Mouse (Mus musculus): ENCODE results near the gene Pde6h.

Pde6h gene

DNA sequence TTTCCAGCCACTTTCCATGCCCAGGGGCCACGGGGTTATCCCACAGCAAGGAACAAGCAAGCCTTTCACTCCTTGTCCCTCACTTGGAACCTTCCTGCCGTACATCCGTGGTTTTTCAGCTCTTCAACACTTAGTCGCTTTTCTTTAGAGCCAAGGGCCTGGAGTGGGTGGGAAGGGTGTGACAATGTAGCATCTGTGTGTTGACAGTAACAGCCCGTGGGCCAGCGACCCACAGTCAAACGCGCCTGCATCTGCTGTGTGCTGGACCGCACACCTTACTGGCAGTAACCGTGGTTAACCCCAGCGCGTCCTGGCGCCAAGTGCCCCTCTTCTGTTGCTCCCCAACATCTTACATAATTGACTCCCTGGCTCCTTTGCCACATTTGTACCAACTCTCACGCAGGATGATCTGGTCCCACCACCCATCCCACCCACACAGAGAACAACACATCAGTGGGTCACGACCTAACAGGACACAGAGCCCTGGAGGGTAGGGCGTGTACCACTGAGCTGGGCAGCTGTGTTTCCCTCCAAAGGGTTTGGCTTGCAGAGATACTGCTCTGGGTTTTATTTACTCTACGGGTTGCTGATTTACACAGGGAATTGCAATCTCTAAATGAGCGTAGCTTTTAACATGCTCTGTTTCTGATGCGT, 17.2 kb upstream of the Pde6h start:
- in situ Hi-C loops (cut with MboI; ENCODE audit: low pct_unique_long_range_greater_than_20kb in 1 of 2, low sequenced_read_pairs in 2 of 2, unreplicated experiment in 1 of 2): no loop called here

DNA sequence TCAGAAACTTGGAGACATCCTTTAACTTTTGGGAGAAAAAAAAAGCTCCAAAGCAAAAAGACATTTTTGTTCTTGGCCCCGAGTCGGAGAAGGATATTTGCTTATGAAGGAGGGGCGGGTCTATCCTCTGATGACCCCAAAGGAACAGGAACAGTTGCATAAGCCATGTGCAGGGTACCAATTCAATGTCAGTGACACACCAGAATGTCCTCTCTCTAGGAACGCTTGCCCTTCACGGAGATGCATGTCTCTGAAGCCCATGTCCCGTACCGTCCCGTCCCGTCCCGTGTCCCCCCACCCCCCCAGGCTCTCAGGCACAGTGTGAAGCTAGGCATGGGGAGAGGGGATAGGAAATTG, 16.7 kb upstream of the Pde6h start:
- in situ Hi-C loops (cut with MboI; ENCODE audit: low pct_unique_long_range_greater_than_20kb in 1 of 2, low sequenced_read_pairs in 2 of 2, unreplicated experiment in 1 of 2): no loop called here

DNA sequence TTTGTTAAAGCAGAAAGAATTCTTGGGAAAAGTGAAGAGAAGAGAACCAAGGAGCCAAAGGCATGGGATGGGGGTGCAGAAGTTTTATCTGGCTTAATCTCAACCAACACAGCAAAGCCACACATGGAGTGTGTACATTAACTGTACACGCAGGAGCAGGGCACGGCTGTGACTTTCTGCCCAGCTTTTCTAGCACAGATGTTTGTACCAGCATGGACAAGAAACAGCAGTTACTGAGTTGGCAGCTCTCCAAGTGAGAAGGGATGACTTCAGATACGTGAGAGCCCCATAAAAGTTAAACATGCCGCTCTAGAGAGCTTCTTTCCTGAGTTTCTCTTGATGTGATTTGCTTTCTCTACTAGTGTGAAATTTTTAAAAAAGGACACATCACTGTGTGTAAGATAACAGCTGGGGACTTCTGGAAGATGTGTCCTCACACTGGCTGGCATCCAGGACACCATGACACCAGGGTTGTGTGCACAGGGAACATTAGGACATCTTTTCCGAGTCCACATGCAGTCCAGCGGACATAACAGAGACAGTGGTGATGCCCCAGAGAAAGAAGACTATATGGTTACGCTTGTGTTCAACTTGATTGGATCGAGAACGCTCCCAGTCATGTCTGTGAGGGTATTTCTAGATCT, 13.3 kb upstream of the Pde6h start:
- in situ Hi-C loops (cut with MboI; ENCODE audit: low pct_unique_long_range_greater_than_20kb in 1 of 2, low sequenced_read_pairs in 2 of 2, unreplicated experiment in 1 of 2): no loop called here

DNA sequence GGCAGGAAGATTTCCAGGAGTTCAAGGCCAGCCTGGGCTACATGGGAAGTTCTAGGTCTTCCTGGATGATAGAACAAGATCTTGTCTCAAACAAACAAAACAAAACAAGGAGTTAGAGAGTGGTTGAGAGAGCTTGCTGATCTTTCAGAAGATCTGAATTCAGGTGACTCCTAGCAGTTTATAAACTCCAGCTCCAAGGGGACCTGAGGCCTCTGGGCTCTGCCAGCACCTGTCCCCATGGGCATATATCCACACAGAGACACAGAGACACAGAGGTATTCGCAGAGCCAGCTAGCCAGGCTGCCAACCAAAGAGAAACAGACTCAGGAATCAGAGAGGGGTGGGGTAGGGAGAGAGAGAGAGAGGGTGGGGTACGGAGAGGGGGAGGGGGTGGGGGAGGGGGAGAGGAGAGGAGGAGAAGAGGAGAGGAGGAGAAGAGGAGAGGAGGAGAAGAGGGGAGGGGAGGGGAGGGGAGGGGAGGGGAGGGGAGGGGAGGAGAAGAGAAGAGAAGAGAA, 10.8 kb upstream of the Pde6h start:
- in situ Hi-C loops (cut with MboI; ENCODE audit: low pct_unique_long_range_greater_than_20kb in 1 of 2, low sequenced_read_pairs in 2 of 2, unreplicated experiment in 1 of 2): no loop called here

DNA sequence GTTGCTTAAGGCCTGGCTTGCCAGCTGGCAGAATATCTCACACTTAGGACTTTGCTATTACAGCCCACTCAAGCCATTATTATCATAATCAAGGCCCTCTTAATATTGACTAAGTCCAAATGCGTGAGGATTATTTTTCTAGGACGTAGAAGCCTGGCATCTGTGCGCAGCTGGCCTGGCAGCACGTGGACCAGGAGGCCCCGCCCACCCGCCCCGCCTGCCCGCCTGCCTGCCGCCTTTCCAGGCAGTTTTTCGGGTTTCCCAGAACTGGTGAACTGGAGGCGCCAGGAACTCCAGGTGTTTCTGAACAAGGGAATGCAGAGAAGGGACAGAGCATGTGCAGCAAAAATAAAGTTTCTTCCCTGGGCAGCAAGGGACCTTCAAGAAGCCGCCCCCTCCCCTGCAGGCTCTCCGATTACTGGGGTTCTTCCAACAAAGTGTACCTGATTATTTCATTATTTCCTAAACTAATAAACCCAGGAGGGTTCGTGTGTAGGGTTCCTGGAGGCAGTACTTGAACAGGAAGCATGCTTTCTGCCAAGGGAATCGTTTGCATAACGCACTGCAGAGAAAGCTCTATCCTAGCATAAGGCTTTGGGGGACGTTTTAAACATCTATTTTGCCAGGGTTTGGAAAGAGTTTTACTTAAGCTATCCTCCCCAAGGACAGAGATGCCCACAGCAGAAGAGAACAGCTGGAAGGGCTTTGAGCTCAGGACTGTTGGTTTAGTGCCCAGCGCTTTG, 10.1 kb upstream of the Pde6h start:
- in situ Hi-C loops (cut with MboI; ENCODE audit: low pct_unique_long_range_greater_than_20kb in 1 of 2, low sequenced_read_pairs in 2 of 2, unreplicated experiment in 1 of 2): no loop called here

DNA sequence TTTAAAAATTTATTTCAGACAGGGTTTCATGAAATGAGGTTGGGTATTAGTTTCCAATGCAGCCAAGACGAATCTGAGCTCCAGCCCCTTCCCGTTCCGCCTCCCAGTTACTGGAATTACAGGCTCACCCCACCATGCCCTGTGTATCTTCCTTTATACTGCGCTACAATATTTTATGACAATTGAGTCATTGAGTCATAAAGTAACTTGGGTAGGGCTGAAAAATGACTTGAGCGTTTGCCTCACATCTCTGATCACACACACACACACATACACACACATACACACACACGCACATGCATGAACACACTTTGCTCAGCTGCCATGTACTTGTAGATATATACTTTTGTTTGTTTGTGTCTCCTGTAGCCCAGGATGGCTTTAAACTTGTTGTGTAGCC, 9.4 kb upstream of the Pde6h start:
- in situ Hi-C loops (cut with MboI; ENCODE audit: low pct_unique_long_range_greater_than_20kb in 1 of 2, low sequenced_read_pairs in 2 of 2, unreplicated experiment in 1 of 2): no loop called here

DNA sequence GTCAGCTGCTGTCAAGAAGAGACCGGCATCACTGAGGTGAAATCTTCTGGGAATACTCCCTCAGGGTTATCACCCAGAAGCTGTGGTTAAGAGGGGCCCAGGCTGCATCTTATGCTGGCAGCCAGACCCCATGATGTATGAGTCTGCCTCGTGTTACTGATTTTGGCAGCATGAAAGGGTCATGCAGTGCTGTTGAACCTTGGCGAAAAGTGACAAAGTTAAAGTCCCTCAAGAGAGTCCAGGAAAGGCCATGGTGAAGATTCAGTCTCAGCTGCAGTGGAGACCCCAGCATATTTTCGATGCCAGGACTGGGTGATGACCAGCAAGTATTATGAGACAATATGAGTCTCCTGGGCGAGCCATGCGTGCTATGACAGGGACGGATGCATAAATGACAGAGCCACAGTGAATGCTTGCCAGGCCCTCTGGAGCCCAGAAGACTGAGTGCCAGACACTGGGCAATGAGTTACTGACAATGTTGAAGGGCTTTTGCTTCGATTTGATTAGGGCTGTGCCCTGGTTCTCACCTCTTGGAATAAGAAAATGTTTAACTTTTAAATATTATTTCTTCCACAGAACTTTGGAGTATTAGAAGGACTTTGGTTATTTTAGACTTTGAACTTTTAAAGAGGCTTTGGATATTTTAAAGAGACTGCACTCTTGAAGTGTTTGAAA, 7.8 kb upstream of the Pde6h start:
- in situ Hi-C loops (cut with MboI; ENCODE audit: low pct_unique_long_range_greater_than_20kb in 1 of 2, low sequenced_read_pairs in 2 of 2, unreplicated experiment in 1 of 2): no loop called here

DNA sequence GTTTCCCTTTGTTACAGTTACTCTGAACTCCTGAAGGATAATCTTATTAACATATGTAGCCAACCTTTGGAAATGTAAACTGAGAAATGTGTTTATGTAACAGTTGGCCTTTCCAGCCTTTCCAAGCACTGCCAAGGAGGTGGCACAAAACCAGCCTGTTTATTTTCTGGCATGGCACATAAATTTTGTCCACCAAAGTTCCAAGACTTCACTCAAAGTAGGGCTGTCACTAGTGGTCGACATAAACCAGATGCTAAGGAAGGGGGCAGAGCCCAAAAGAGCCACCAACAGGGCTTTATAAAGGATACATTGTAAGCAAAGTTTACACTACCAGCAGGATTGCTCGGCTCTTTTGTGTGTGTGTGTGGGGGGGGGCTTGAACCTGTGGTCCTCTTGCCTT, 5.7 kb upstream of the Pde6h start:
- in situ Hi-C loops (cut with MboI; ENCODE audit: low pct_unique_long_range_greater_than_20kb in 1 of 2, low sequenced_read_pairs in 2 of 2, unreplicated experiment in 1 of 2): no loop called here

DNA sequence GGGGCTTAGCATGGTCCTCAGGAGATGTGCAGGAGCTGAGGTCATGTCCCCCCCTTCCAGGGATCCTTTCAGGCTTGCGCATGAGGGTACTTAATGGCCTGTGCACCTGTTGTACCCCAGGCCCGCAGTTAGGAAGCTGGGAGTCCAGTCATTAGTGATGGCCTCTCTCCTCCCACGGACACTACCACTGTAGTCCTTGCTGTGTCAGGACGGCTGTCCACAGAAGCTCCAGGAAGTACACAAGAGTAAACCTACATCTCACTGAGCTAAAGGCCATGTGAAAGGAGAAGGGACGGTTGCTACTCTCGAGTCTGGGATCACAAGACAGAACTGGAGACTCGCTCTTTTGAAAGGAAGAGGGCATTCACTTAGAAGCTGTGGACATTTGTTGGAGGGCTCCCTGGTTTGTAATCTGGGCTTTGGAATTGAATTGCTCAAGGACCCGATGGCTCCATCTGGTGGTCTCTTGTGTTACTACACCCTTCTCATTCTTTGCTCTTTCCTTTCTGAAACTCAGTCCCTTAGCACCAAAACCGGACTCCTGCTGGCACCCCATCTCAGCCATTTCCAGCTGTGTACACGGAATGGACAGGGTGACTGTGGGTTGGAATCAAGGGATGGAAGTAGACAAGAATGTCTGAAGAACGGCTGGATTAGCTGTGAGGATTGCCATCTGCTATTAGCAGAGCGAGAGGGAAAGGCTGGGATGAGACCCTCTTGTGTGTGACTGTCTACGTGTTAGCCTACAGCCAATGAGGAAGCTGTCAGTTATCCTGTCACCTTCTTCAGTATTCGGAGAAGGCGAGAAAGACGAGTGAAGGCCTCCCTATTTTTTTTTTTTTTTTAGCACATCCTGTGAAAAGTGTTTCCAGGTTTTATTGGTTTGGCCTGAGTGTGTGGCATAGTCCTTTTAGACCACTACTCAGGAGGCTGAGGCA, 3.0 kb upstream of the Pde6h start:
- in situ Hi-C loops (cut with MboI; ENCODE audit: low pct_unique_long_range_greater_than_20kb in 1 of 2, low sequenced_read_pairs in 2 of 2, unreplicated experiment in 1 of 2): no loop called here

DNA sequence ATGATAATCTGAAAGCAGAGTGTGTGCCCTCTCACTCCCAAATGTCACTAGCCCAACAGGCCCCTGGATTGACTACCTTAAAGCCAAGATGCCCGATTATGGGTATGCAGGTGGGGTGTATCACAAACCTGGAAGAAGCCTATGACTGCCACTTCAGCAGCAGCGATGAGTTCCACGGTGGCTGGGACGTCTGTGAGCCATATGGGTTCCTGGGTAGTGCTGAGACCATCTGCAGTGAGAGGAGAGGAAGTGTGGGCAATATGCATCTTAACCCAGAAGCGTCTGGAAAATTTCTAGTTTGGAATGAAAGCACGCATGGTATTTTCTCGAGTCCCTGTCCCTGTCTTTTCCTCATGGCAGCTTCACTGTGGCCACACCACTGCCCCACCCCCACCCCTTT, 2.0 kb upstream of the Pde6h start:
- in situ Hi-C loops (cut with MboI; ENCODE audit: low pct_unique_long_range_greater_than_20kb in 1 of 2, low sequenced_read_pairs in 2 of 2, unreplicated experiment in 1 of 2): no loop called here

DNA sequence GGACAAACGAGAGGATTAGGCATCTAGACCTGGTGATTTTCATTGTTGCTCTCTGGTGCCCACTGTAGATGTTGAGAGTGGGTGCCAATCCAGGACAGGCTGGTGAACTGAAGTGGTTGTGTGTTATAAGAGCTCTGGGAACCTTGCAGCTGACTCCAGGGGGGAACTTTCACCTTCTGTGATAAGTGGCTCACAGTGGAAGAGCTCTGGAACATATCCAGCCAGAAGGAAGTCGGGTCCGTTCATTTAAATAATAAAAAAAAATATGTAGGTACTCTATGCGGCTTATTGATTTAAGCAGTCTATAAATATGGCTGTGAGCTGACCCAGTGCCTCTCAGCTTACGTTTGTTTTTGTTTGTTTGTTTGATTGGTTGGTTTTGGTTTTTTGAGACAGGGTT, 1.6 kb upstream of the Pde6h start, which contains the start of gene Erp27:
Gene Erp27 (minus strand): TSS at position 101 of the 400 bp plus-strand sequence.
- in situ Hi-C loops (cut with MboI; ENCODE audit: low pct_unique_long_range_greater_than_20kb in 1 of 2, low sequenced_read_pairs in 2 of 2, unreplicated experiment in 1 of 2): no loop called here

DNA sequence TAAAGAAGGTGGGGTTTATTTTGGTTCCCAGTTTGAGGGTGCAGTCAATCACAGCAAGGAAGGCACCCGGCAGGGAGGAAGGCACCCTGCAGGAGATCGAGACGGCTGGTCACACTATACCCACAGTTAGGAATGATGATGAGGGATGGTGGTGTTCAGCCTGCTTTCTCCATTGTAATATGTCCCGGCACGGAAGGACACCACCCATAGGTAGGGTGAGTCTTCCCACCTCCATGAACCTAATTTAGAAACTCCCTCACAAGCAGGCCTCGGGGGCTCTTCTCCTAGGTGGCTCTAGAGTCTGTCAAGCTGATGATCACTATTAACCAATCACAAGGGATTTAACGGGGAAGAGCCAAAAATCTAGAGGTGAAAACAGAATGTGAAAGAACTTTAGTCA, 761 bp upstream of the Pde6h start:
- in situ Hi-C loops (cut with MboI; ENCODE audit: low pct_unique_long_range_greater_than_20kb in 1 of 2, low sequenced_read_pairs in 2 of 2, unreplicated experiment in 1 of 2): no loop called here

DNA sequence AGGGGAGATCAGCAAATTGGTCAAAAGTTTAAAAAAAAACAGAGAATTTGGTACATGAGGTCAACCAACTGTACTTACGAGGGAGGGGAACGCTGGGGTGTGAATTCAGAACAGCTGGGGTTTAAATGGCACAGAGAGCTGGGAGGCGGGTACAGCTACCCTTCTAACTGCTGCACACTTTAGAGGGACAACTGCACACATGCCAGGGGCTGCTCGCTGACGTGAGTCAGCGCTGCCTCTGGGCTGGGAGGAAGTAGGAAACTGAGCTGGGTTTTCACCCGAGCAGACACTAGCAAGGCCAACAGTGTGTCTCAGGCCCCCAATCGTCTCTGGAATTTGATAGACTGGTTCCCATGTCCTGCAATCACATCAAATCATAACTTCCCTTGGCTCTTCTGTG, 1.4 kb downstream of the Pde6h start:
- in situ Hi-C loops (cut with MboI; ENCODE audit: low pct_unique_long_range_greater_than_20kb in 1 of 2, low sequenced_read_pairs in 2 of 2, unreplicated experiment in 1 of 2): no loop called here

DNA sequence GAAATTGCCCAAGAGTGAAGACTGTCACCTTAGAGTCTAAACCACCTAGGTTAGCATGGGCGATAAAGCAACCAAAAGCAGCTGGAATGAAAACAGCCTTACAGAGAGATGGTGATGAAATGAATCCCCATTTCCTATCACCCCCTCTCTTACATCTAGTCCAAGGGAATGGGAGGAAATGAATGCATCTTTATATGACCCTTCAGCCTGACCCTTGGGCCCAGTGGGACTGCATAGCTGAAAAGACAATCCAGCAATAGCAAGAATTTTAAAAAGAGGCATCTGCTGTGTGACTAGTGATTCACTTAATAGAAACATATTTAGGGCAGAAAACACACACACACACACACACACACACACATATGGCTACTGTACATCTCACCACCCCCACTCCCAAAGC, 4.0 kb downstream of the Pde6h start:
- in situ Hi-C loops (cut with MboI; ENCODE audit: low pct_unique_long_range_greater_than_20kb in 1 of 2, low sequenced_read_pairs in 2 of 2, unreplicated experiment in 1 of 2): no loop called here

DNA sequence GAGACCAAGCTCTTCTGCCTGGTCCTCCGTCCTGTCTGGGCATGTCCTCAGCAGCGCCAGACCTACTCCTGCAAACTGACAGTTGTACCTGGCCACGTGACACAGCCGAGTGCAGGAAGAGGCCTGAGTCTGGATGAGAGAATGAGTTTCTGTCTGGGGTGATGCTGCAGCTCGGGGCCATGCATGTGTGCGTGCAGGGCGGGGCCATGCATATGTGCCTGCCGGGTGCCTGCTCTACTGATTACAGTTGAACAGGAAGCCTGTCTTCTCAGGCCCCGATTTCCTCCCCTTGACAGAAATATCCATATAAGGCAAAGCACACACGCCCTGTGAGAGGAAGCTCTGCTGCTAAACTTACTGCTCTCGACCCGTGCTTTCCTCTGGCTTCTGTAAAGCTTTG, 7.0 kb downstream of the Pde6h start:
- in situ Hi-C loops (cut with MboI; ENCODE audit: low pct_unique_long_range_greater_than_20kb in 1 of 2, low sequenced_read_pairs in 2 of 2, unreplicated experiment in 1 of 2): no loop called here

DNA sequence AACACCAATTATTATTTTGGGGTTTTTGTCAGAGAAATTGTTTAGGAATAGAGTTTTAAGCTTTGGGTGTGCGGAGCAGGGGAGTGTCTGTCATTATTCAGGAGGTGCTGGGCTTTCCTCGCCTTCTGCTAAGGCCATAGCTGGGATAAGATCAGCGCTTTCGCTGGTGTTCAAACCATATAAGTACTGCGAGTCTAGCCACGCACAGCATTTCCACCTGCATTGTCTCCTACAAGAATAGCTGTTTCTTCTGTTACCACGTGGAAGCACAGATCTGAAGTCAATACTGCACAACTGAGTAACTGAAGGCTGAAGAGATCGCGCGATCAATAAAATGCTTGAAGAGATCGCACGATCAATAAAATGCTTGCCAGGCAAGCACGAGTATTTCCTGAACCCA, 7.6 kb downstream of the Pde6h start:
- in situ Hi-C loops (cut with MboI; ENCODE audit: low pct_unique_long_range_greater_than_20kb in 1 of 2, low sequenced_read_pairs in 2 of 2, unreplicated experiment in 1 of 2): no loop called here

DNA sequence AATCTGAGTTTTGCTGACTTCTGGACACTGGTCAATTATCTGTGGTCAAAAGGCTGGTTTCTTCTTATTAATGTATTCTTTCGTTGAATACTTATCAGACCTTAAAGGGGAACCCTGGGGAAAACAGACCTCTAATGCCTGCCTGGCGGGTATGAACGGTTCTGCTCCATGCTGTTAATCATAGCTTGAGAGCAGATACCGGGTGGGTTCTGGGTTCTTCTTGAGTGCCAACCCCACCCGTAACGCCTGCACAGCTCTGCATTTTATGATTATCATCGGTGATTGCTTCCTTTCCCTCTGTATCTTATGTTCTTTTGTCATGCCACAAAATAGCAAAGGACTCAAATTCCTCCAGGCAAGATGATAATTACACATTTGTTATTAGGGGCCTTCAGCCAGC, 10.4 kb downstream of the Pde6h start:
- in situ Hi-C loops (cut with MboI; ENCODE audit: low pct_unique_long_range_greater_than_20kb in 1 of 2, low sequenced_read_pairs in 2 of 2, unreplicated experiment in 1 of 2): no loop called here

DNA sequence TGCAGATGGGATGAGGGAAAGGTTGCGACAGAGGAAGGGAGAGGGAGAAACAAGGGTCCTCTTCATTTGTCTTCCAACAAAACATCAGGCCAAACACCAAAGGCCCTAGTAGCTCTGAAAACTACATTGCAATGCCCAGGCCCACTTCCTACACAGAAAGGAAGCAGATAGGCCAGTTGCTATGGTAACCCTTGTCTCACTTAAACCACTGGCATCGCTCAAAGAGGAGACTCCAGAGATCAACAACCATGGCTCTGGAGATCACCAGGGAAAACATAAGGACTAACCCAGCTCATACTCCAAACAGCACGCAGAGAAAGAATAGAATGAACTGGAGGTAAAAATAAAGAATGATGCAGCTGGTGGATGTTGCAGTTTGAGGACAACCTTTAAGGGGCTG, 11.6 kb downstream of the Pde6h start:
- in situ Hi-C loops (cut with MboI; ENCODE audit: low pct_unique_long_range_greater_than_20kb in 1 of 2, low sequenced_read_pairs in 2 of 2, unreplicated experiment in 1 of 2): no loop called here
